Mouse (Mus musculus) midbrain, embryonic 12.5 days (tissue): Measurements from ENCODE around the gene Brms1l. TPM values are rescaled to one million over a fixed set of nuclear protein-coding genes. Genes with fewer than 3 reads are reported as not detected.

Source experiments
- ATAC-seq: fragments of 200-750 bp; cut with Nextera tagmentation; 2 replicates; pipeline ENCODE4 v1.8.0; 2017; ENCODE audit warnings: low read depth, moderate TSS enrichment, moderate library complexity; ENCODE audit not compliant: low FRiP score
- H3K27ac ChIP-seq: fragments of 300-500 bp; sonication (generic); replicated peaks from 2 replicates; pipeline ENCODE4 v1.5.1; 2016; ENCODE audit warnings: mild to moderate bottlenecking
- H3K27me3 ChIP-seq: fragments of 300-500 bp; sonication (generic); 2 replicates; pipeline ENCODE4 v1.6.1; 2016; ENCODE audit warnings: mild to moderate bottlenecking
- H3K36me3 ChIP-seq: fragments of 300-500 bp; sonication (generic); 2 replicates; pipeline ENCODE4 v1.6.1; 2016
- H3K4me1 ChIP-seq: fragments of 300-500 bp; sonication (generic); 2 replicates; pipeline ENCODE4 v1.6.1; 2016
- H3K4me2 ChIP-seq: fragments of 300-500 bp; sonication (generic); replicated peaks from 2 replicates; pipeline ENCODE4 v1.6.1; 2016; ENCODE audit warnings: mild to moderate bottlenecking, moderate library complexity
- H3K4me3 ChIP-seq: fragments of 300-500 bp; sonication (generic); 2 replicates; pipeline ENCODE4 v1.5.1; 2016; ENCODE audit warnings: mild to moderate bottlenecking
- H3K9ac ChIP-seq: fragments of 300-500 bp; sonication (generic); replicated peaks from 2 replicates; pipeline ENCODE4 v1.6.1; 2016; ENCODE audit warnings: mild to moderate bottlenecking, moderate library complexity
- H3K9me3 ChIP-seq: fragments of 300-500 bp; sonication (generic); 2 replicates; pipeline ENCODE4 v1.6.1; 2016; ENCODE audit warnings: mild to moderate bottlenecking
- WGBS: fragments of 180-500 bp; shearing (Covaris S2); methylation state at CpG from one replicate; pipeline ENCODE4 v1.1.7; 2016; 5-methylcytosine and 5-hydroxymethylcytosine counted together
- polyA plus RNA-seq: library from polyadenylated mRNA; unstranded; fragments of >200 nt; fragmentation: Nextera tagmentation; extraction: Ambion mirVana; gene quantifications from 2 replicates; pipeline ENCODE4 v1.2.1, GENCODE M21; 2016

Brms1l gene
- polyA plus RNA-seq, 1 experiment from 2014 or later, result 47.2 TPM

GRCm38 (mm10) chr12:55831101-55831500 is 5.0 kb upstream of the Brms1l start:
- Histone ChIP-seq H3K4me2 (no peak overlapping the region), H3K9ac (no peak overlapping the region), H3K4me1 (no peaks in the 10 kb centered on the region), H3K9me3 (no peaks in the 10 kb centered on the region), H3K27me3 (no peaks in the 10 kb centered on the region), H3K27ac (no peak overlapping the region), H3K4me3 (no peak overlapping the region), H3K36me3 (no peaks in the 10 kb centered on the region)
- 18% methylated on average over 2 of the region's 2 CpGs for WGBS
- ATAC-seq, result no peak

GRCm38 (mm10) chr12:55832961-55833360 is 3.2 kb upstream of the Brms1l start:
- H3K4me2 ChIP-seq, result no peak overlapping the region
- H3K27ac ChIP-seq, result no peak overlapping the region
- ATAC-seq, result no peak
- no peaks in the 10 kb centered on the region for H3K36me3 ChIP-seq
- H3K4me1 ChIP-seq, result peaks cover 8% of the 10 kb centered on the region
- no peak overlapping the region for H3K9ac ChIP-seq
- H3K4me3 ChIP-seq, result no peak overlapping the region
- H3K27me3 ChIP-seq, result no peaks in the 10 kb centered on the region
- H3K9me3 ChIP-seq, result no peaks in the 10 kb centered on the region

- ATAC-seq, result no peak
- Histone ChIP-seq H3K9me3 (no peaks in the 10 kb centered on the region), H3K4me3 (no peak overlapping the region), H3K36me3 (no peaks in the 10 kb centered on the region), H3K27me3 (no peaks in the 10 kb centered on the region), H3K27ac (no peak overlapping the region), H3K4me1 (peaks cover 8% of the 10 kb centered on the region), H3K9ac (no peak overlapping the region), H3K4me2 (no peak overlapping the region)
- WGBS, result 72% methylated on average over 9 of the region's 9 CpGs
These were observed 2.1 kb upstream of the Brms1l start for GRCm38 (mm10) chr12:55833906-55834625.

- ATAC-seq, result no peak
- Histone ChIP-seq H3K4me3 (no peak overlapping the region), H3K36me3 (no peaks in the 10 kb centered on the region), H3K4me1 (peaks cover 8% of the 10 kb centered on the region), H3K27ac (no peak overlapping the region), H3K27me3 (no peaks in the 10 kb centered on the region), H3K9ac (no peak overlapping the region), H3K4me2 (no peak overlapping the region), H3K9me3 (no peaks in the 10 kb centered on the region)
- 85% methylated on average over 8 of the region's 8 CpGs for WGBS
These were observed 1.2 kb upstream of the Brms1l start for GRCm38 (mm10) chr12:55834891-55835290.

- no peak for ATAC-seq
- Histone ChIP-seq H3K27me3 (no peaks in the 10 kb centered on the region), H3K27ac (peak overlapping the region; percentile 70; the same call in 1 of the 2 replicates), H3K36me3 (no peaks in the 10 kb centered on the region), H3K9ac (no peak overlapping the region), H3K4me1 (peaks cover 8% of the 10 kb centered on the region), H3K4me3 (peak overlapping the region; percentile 76), H3K9me3 (no peaks in the 10 kb centered on the region), H3K4me2 (peak overlapping the region; percentile 81)
- WGBS, result under 1% methylated on average over 6 of the region's 6 CpGs
These were observed 296 bp upstream of the Brms1l start for GRCm38 (mm10) chr12:55835857-55836198.

- H3K4me3 ChIP-seq, result peak overlapping the region; percentile 76; the same call in 1 of the 2 replicates
- no peak for ATAC-seq
- WGBS, result 69% methylated on average over 3 of the region's 3 CpGs
These were observed 1.4 kb downstream of the Brms1l start for GRCm38 (mm10) chr12:55837495-55837894.

GRCm38 (mm10) chr12:55846741-55847140 is 10.6 kb downstream of the Brms1l start:
- H3K36me3 ChIP-seq, result peaks cover 47% of the 10 kb centered on the region
- H3K9me3 ChIP-seq, result peaks cover 4% of the 10 kb centered on the region; the same call in 1 of the 2 replicates
- H3K4me1 ChIP-seq, result no peaks in the 10 kb centered on the region
- H3K4me2 ChIP-seq, result no peak overlapping the region
- no peaks in the 10 kb centered on the region for H3K27me3 ChIP-seq
- no peak overlapping the region for H3K4me3 ChIP-seq
- no peak for ATAC-seq
- H3K9ac ChIP-seq, result no peak overlapping the region
- 78% methylated on average over 1 of the region's 1 CpGs for WGBS
- no peak overlapping the region for H3K27ac ChIP-seq

More at GRCm38 (mm10) chr12:55837495-55837894, 1.4 kb downstream of the Brms1l start:
- Histone ChIP-seq H3K4me2 (peak overlapping the region; percentile 81), H3K9ac (no peak overlapping the region), H3K4me1 (peaks cover 8% of the 10 kb centered on the region), H3K36me3 (peaks cover 12% of the 10 kb centered on the region), H3K27ac (no peak overlapping the region), H3K9me3 (no peaks in the 10 kb centered on the region), H3K27me3 (no peaks in the 10 kb centered on the region)

- no peak for ATAC-seq
- 95% methylated on average over 4 of the region's 4 CpGs for WGBS
- peaks cover 36% of the 10 kb centered on the region for H3K36me3 ChIP-seq
These were observed 11.7 kb downstream of the Brms1l start for GRCm38 (mm10) chr12:55847851-55848250.

GRCm38 (mm10) chr12:55850650-55851049 is 14.5 kb downstream of the Brms1l start:
- H3K4me1 ChIP-seq, result no peaks in the 10 kb centered on the region
- no peak overlapping the region for H3K27ac ChIP-seq
- H3K4me2 ChIP-seq, result no peak overlapping the region
- H3K27me3 ChIP-seq, result no peaks in the 10 kb centered on the region
- peaks cover 6% of the 10 kb centered on the region for H3K9me3 ChIP-seq
- no peak for ATAC-seq
- H3K9ac ChIP-seq, result no peak overlapping the region
- no peak overlapping the region for H3K4me3 ChIP-seq
- H3K36me3 ChIP-seq, result peaks cover 33% of the 10 kb centered on the region

More at GRCm38 (mm10) chr12:55847851-55848250, 11.7 kb downstream of the Brms1l start:
- H3K27me3 ChIP-seq, result no peaks in the 10 kb centered on the region
- no peak overlapping the region for H3K4me3 ChIP-seq
- H3K4me1 ChIP-seq, result no peaks in the 10 kb centered on the region
- H3K4me2 ChIP-seq, result no peak overlapping the region
- H3K9me3 ChIP-seq, result peaks cover 4% of the 10 kb centered on the region; the same call in 1 of the 2 replicates
- no peak overlapping the region for H3K27ac ChIP-seq
- H3K9ac ChIP-seq, result no peak overlapping the region

GRCm38 (mm10) chr12:55859409-55860349 is 23.6 kb downstream of the Brms1l start:
- H3K4me1 ChIP-seq, result no peaks in the 10 kb centered on the region
- H3K4me2 ChIP-seq, result no peak overlapping the region
- no peak for ATAC-seq
- no peak overlapping the region for H3K4me3 ChIP-seq
- no peak overlapping the region for H3K9ac ChIP-seq
- H3K27me3 ChIP-seq, result no peaks in the 10 kb centered on the region
- H3K36me3 ChIP-seq, result peaks cover 61% of the 10 kb centered on the region
- WGBS, result 95% methylated on average over 17 of the region's 17 CpGs
- H3K27ac ChIP-seq, result no peak overlapping the region
- peaks cover 17% of the 10 kb centered on the region for H3K9me3 ChIP-seq

- ATAC-seq, result no peak
- H3K36me3 ChIP-seq, result peaks cover 61% of the 10 kb centered on the region
These were observed 24.5 kb downstream of the Brms1l start for GRCm38 (mm10) chr12:55860631-55861030.

GRCm38 (mm10) chr12:55867738-55868137 is 31.6 kb downstream of the Brms1l start:
- Histone ChIP-seq H3K27ac (no peak overlapping the region), H3K27me3 (no peaks in the 10 kb centered on the region), H3K9me3 (0 out of 2 replicates have a peak, but pooled peaks cover 3% of the 10 kb centered on the region), H3K4me1 (no peaks in the 10 kb centered on the region), H3K9ac (no peak overlapping the region), H3K4me3 (no peak overlapping the region), H3K4me2 (no peak overlapping the region), H3K36me3 (peaks cover 63% of the 10 kb centered on the region)
- 92% methylated on average over 4 of the region's 4 CpGs for WGBS
- ATAC-seq, result no peak

More at GRCm38 (mm10) chr12:55860631-55861030, 24.5 kb downstream of the Brms1l start:
- no peak overlapping the region for H3K27ac ChIP-seq
- peaks cover 15% of the 10 kb centered on the region for H3K9me3 ChIP-seq
- no peak overlapping the region for H3K4me3 ChIP-seq
- no peaks in the 10 kb centered on the region for H3K4me1 ChIP-seq
- H3K4me2 ChIP-seq, result no peak overlapping the region
- 90% methylated on average over 7 of the region's 7 CpGs for WGBS
- H3K9ac ChIP-seq, result no peak overlapping the region
- no peaks in the 10 kb centered on the region for H3K27me3 ChIP-seq
